Mouse (Mus musculus): ENCODE measurements around the gene A530032D15Rik. TPM values are rescaled to one million over a fixed set of nuclear protein-coding genes. Genes with fewer than 3 reads are reported as not detected.

A530032D15Rik gene
- not detected in 2 replicates for polyA plus RNA-seq (2012; rRNA removed)

DNA sequence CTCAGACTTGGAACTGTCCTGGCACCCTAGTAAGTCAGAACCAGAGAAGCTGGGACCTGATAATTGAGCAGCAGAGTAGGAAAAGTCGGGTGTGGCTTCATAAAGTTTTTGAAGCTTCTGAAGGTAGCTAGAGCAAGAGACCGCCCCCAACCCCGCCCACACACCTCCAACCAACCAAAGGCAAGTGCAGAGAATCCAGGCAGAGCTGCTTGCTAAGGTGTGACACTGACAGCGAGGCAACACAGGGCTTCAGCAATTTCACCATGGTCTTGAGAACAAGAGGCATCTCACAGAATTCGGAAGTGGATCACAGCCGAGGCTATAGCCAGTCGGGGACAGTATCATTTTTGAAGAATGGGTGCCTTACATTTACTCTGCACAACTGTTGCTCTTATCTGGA lies at the start of gene A530032D15Rik:
Gene A530032D15Rik, minus strand, starts transcription at position 101 of the 400 bp plus-strand sequence.

DNA sequence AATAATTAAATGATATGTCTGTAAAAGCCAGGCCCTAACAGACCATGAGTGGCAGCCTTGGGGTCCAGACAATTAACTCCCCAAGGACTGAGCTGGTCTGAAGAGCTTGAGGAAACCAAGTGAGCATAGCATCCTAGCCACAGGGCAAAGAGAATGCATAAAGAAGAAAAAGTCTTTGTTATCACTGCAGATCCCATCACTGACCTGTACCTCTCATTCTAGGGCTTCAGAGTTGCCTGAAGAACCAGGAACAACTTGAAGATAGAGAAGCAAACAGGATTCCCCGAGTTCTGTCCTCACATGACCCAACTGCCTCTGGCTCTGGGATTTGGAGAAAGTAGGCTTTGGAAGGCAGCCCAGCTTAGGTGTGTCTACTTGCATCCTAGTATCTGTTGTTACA lies 9.8 kb downstream of the A530032D15Rik start, which contains the start of gene Gm10553:
Gene Gm10553, plus strand, starts transcription at position 301 of the 400 bp plus-strand sequence.

Other genes with a start within 250 kb of the A530032D15Rik start
- 8.1 and 8.9 TPM in 2 replicates for gene Slc16a14, start 174.7 kb downstream of the A530032D15Rik start, polyA plus RNA-seq (2012; rRNA removed)
- not detected in 2 replicates for gene Gm10553, start 9.7 kb downstream of the A530032D15Rik start, polyA plus RNA-seq (2012; rRNA removed)
- gene C130026I21Rik, start 160.7 kb upstream of the A530032D15Rik start, polyA plus RNA-seq (2012; rRNA removed): 0.12 and 0.19 TPM in 2 replicates

Measured in central nervous system, embryonic 14 days (tissue).